Mouse (Mus musculus): ENCODE measurements at regions not wholly inside any gene's neighbourhood (a gene's known extent, or its start where the extent isn't known, plus 50 kb on each side); places are given as distances from the start of the nearest gene placed in this dataset.

DNA sequence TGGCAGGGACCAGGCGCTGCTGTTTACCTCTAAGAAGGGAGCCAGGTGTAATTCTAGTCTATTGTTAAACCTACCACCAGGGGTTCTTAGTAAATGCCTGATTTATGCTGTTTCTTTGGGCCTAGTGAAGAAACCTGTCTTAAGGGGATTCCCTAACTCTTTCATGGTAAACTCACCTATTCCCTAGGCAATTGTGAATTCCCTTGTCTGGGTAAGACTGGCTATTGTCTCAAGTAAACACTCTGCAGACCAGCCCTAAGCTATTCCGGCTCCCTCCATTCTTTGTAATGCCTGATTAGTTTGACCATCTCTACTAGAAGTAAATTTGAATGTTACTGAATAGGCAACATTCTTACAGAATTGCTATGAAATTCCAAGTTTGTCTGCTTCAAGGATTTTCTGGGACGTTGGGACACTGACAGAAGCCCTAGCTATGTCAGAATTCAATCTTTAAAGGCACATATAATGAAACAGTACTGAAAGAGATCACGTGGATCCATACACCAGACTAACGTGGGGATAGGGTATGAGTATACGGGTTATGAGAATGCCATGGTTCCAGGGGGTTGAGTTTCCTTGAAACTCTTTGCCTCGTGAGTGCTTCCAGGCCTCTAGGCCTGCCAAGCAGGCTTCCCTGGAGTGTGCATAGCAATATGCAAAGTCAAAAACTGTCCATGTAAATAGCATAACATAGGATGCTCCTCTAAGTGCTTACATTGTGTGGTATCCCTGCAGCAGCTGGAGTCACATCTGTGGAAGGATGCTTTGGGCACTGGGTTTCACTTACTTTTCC is 734.7 kb upstream of the Nrsn1 start:
- TF ChIP-seq CTCF (IDR thresholded peaks at IDR 0.05; ENCODE audit: borderline replicate concordance, control insufficient read depth, extremely low read depth, insufficient read depth, low read length, poor library complexity) (no peak), POLR2A (IDR thresholded peaks at IDR 0.05; ENCODE audit: control insufficient read depth, extremely low read depth, insufficient read depth, low read length, poor library complexity) (no peak)
